Mouse (Mus musculus): ENCODE data around the gene Lgr6.

DNA sequence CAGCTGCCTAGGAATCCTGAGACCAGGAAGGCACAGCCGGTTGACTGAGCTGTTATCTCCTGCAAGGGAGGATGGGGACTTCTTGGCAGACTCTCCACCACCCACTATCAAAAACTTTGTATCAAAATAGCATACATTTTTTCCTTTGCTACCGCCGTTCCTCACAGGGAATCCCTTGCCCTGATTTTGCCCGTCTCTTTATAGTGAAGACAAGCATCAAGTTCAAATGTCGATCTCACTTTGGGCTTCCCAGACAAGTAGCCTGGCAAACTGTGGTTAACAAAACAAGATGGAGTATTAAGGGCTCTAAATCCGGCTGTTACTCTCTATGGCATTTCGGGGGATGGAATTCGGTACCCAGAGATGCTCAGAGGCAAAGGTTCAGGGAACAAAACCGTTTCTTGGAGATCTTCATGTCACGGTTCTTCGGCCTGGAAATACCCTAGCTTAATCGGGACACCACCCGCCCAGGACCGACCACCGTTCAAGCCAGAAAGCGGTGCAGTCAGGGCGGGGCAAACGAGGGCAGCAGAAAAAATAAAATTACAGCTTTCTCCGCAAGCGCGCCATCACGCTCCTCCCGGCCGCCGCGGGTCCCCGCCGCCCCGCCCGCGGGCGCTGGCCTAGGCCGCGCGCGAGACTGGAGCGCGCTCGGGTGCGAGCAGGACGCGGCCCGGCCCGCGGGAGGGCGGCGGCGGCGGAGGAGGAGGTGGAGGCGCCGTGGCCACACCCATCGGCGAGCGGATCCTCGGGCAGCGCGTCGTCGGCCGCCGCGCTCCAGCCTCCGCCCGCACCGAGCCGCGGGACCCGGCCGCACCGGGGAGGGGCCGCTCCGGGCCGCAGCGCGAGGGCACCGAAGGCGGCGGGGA is 41.2 kb upstream of the Lgr6 start, which contains the start of gene Arl8a:
- no peak for TF ChIP-seq CTCF (IDR thresholded peaks at IDR 0.05; ENCODE audit: low read depth)
- no peak for TF ChIP-seq EP300 (IDR thresholded peaks at IDR 0.05; ENCODE audit: low read depth)

Data from heart, postnatal 0 days (tissue).